Mouse (Mus musculus): ENCODE measurements around the gene Irf8. TPM values are rescaled to one million over a fixed set of nuclear protein-coding genes. Genes with fewer than 3 reads are reported as not detected.

The Irf8 gene
- total RNA-seq, 2 experiments from 2014 or later = 6.7 to 9.9 TPM

- no peak for DNase-seq
- intact Hi-C loops (cut with DNase I) = no loop called here
Measured at GRCm38 (mm10) chr8:120744448-120744847, 8.3 kb downstream of the Irf8 start.

GRCm38 (mm10) chr8:120745226-120745625 is 9.1 kb downstream of the Irf8 start:
- intact Hi-C loops (cut with DNase I) = no loop called here
- DNase-seq = no peak

- DNase-seq = no peak
Measured at GRCm38 (mm10) chr8:120746007-120746701, 10.0 kb downstream of the Irf8 start.

GRCm38 (mm10) chr8:120747286-120747685 is 11.1 kb downstream of the Irf8 start:
- intact Hi-C loops (cut with DNase I) = no loop called here
- no peak for DNase-seq

More at GRCm38 (mm10) chr8:120746007-120746701, 10.0 kb downstream of the Irf8 start:
- intact Hi-C loops (cut with DNase I) = no loop called here

GRCm38 (mm10) chr8:120750616-120751015 is 14.5 kb downstream of the Irf8 start:
- intact Hi-C loops (cut with DNase I) = no loop called here

GRCm38 (mm10) chr8:120751226-120752081 is 15.3 kb downstream of the Irf8 start:
- intact Hi-C loops (cut with DNase I) = no loop called here

More at GRCm38 (mm10) chr8:120750616-120751015, 14.5 kb downstream of the Irf8 start:
- DNase-seq = no peak

GRCm38 (mm10) chr8:120752082-120752452 is 15.9 kb downstream of the Irf8 start:
- intact Hi-C loops (cut with DNase I) = no loop called here

More at GRCm38 (mm10) chr8:120751226-120752081, 15.3 kb downstream of the Irf8 start:
- DNase-seq = no peak

GRCm38 (mm10) chr8:120753476-120753875 is 17.3 kb downstream of the Irf8 start:
- intact Hi-C loops (cut with DNase I) = no loop called here
- DNase-seq = no peak

More at GRCm38 (mm10) chr8:120752082-120752452, 15.9 kb downstream of the Irf8 start:
- DNase-seq = peak; percentile 59 to 69

GRCm38 (mm10) chr8:120755306-120756297 is 19.4 kb downstream of the Irf8 start:
- intact Hi-C loops (cut with DNase I) = no loop called here

GRCm38 (mm10) chr8:120758005-120758404 is 21.8 kb downstream of the Irf8 start:
- intact Hi-C loops (cut with DNase I) = no loop called here
- no peak for DNase-seq

More at GRCm38 (mm10) chr8:120755306-120756297, 19.4 kb downstream of the Irf8 start:
- no peak for DNase-seq

- no peak for DNase-seq
- intact Hi-C loops (cut with DNase I) = no loop called here
Measured at GRCm38 (mm10) chr8:120759847-120760246, 23.7 kb downstream of the Irf8 start.

- intact Hi-C loops (cut with DNase I) = no loop called here
- no peak for DNase-seq
Measured at GRCm38 (mm10) chr8:120760341-120761215, 24.4 kb downstream of the Irf8 start.

GRCm38 (mm10) chr8:120763267-120763666 is 27.1 kb downstream of the Irf8 start:
- DNase-seq = no peak
- intact Hi-C loops (cut with DNase I) = no loop called here

- no peak for DNase-seq
- intact Hi-C loops (cut with DNase I) = no loop called here
Measured at GRCm38 (mm10) chr8:120764638-120765037, 28.5 kb downstream of the Irf8 start.

GRCm38 (mm10) chr8:120766622-120767021 is 30.5 kb downstream of the Irf8 start:
- intact Hi-C loops (cut with DNase I) = no loop called here
- DNase-seq = no peak

GRCm38 (mm10) chr8:120768454-120769218 is 32.5 kb downstream of the Irf8 start:
- peak in 1 of 2 experiments; percentile 31 for DNase-seq
- intact Hi-C loops (cut with DNase I) = no loop called here

GRCm38 (mm10) chr8:120777184-120777583 is 41.0 kb downstream of the Irf8 start:
- no peak for DNase-seq
- intact Hi-C loops (cut with DNase I) = loop anchor here (5.0 to 10.0 kb wide), 2 partner anchors 40 to 1668 kb away; partner anchors contain the start of genes Irf8 and Mvd

GRCm38 (mm10) chr8:120777732-120778131 is 41.6 kb downstream of the Irf8 start:
- DNase-seq = no peak
- intact Hi-C loops (cut with DNase I) = loop anchor here (5.0 to 10.0 kb wide), 2 partner anchors 40 to 1667 kb away; partner anchors contain the start of genes Irf8 and Mvd
